Mouse (Mus musculus) left cerebral cortex, adult 2 months (tissue): ENCODE results near the gene Serp2. TPM values are rescaled to one million over a fixed set of nuclear protein-coding genes. Genes with fewer than 3 reads are reported as not detected.

Source experiments
- DNase-seq, 2 experiments: peaks; one replicate each; pipeline ENCODE4 v3.0.0; 2021 to 2022; ENCODE audit warnings: low spot score in 2 of 2, mixed read lengths in 1 of 2; ENCODE audit errors: extremely low spot score in 1 of 2
- H3K27ac ChIP-seq: fragments of 200-600 bp; 2 replicates; pipeline ENCODE4 v1.8.1; 2022
- H3K4me3 ChIP-seq: fragments of 200-600 bp; 2 replicates; pipeline ENCODE4 v1.8.1; 2022
- CTCF ChIP-seq: fragments of 200-600 bp; IDR thresholded peaks from 2 replicates; pipeline ENCODE4 v1.8.1; 2022; ENCODE audit warnings: antibody characterized with exemption, mild to moderate bottlenecking, moderate library complexity
- intact Hi-C: fragments of 180-260 bp; cut with DNase I; formaldehyde crosslinking; loops from one replicate; pipeline ENCODE4 v1.15.1; 2025
- long read RNA-seq, 2 experiments: library from polyadenylated mRNA; stranded (forward); transcript quantifications; one replicate each; pipeline ENCODE4 v2.0.0; 2021; ENCODE audit warnings: borderline mapping rate in 2 of 2
- total RNA-seq, 2 experiments: library from RNA; stranded (reverse); gene quantifications; 2 replicates each; pipeline ENCODE4 v1.2.3; 2021

The Serp2 gene
- total RNA-seq: 100 to 1,000 TPM; 178 to 186 TPM
- long read RNA-seq, experiment 1, transcript Serp2-204 (2 exons, 705 nt): minor isoform, 7 of 78 reads
- long read RNA-seq, experiment 1, transcript Serp2-201 (3 exons, 748 nt): major isoform, 56 of 78 reads
- long read RNA-seq, experiment 1, partial matches to known transcripts: 1 of 78 reads
- long read RNA-seq, experiment 1, other reads (novel, unspliced or antisense): 14 of 78 reads
- long read RNA-seq, experiment 2, transcript Serp2-204 (2 exons, 705 nt): minor isoform, 8 of 83 reads
- long read RNA-seq, experiment 2, transcript Serp2-201 (3 exons, 748 nt): major isoform, 60 of 83 reads
- long read RNA-seq, experiment 2, partial matches to known transcripts: 5 of 83 reads
- long read RNA-seq, experiment 2, other reads (novel, unspliced or antisense): 9 of 83 reads

- H3K4me3 ChIP-seq: peak within 1 kb of the TSS; percentile 91
- intact Hi-C loops: loop anchor here (5.0 kb wide), 4 partner anchors 40 to 320 kb away; no protein-coding TSS in a partner anchor
- peak within 1 kb of the TSS; percentile 98 for H3K27ac ChIP-seq
- no peak for DNase-seq
- no peak for TF ChIP-seq CTCF
Measured at GRCm38 (mm10) chr14:76556852-76557208, at the start of gene Serp2. TSS of gene Serp2 (minus strand) at chr14:76556889.

- Histone ChIP-seq H3K27ac (peak overlapping the region; percentile 28; the same call in 1 of the 2 replicates), H3K4me3 (no peak overlapping the region)
- intact Hi-C loops: no loop called here
- TF ChIP-seq CTCF: no peak
- DNase-seq: peak; percentile 12 to 24
Measured at GRCm38 (mm10) chr14:76605931-76606534, 49.3 kb upstream of the Serp2 start.

- no peak for TF ChIP-seq CTCF
- Histone ChIP-seq H3K4me3 (no peak overlapping the region), H3K27ac (no peak overlapping the region)
- intact Hi-C loops: no loop called here
- no peak for DNase-seq
Measured at GRCm38 (mm10) chr14:76604012-76604411, 47.3 kb upstream of the Serp2 start.

- no peak overlapping the region for H3K4me3 ChIP-seq
- TF ChIP-seq CTCF: no peak
- H3K27ac ChIP-seq: no peak overlapping the region
- intact Hi-C loops: no loop called here
- no peak for DNase-seq
Measured at GRCm38 (mm10) chr14:76601654-76602053, 45.0 kb upstream of the Serp2 start.

- Histone ChIP-seq H3K4me3 (no peak overlapping the region), H3K27ac (0 out of 2 replicates have a peak overlapping the region, but pooled peaks have one; percentile 4)
- no peak for DNase-seq
- intact Hi-C loops: no loop called here
- no peak for TF ChIP-seq CTCF
Measured at GRCm38 (mm10) chr14:76600391-76600790, 43.7 kb upstream of the Serp2 start.

- intact Hi-C loops: loop anchor here (5.0 kb wide), 2 partner anchors 42 to 58 kb away; partner anchors contain the start of gene Serp2
Measured at GRCm38 (mm10) chr14:76599706-76600105, 43.0 kb upstream of the Serp2 start.

GRCm38 (mm10) chr14:76598518-76599216 is 42.0 kb upstream of the Serp2 start:
- TF ChIP-seq CTCF: no peak
- Histone ChIP-seq H3K4me3 (peak overlapping the region; percentile 51), H3K27ac (peak overlapping the region; percentile 16)
- intact Hi-C loops: loop anchor here (5.0 kb wide), 2 partner anchors 41 to 59 kb away; partner anchors contain the start of gene Serp2
- peak; percentile 28 to 35 for DNase-seq

More at GRCm38 (mm10) chr14:76599706-76600105, 43.0 kb upstream of the Serp2 start:
- Histone ChIP-seq H3K27ac (no peak overlapping the region), H3K4me3 (no peak overlapping the region)
- no peak for DNase-seq
- TF ChIP-seq CTCF: no peak

GRCm38 (mm10) chr14:76597751-76598150 is 41.1 kb upstream of the Serp2 start:
- no peak for DNase-seq
- no peak for TF ChIP-seq CTCF
- intact Hi-C loops: loop anchor here (5.0 kb wide), 2 partner anchors 40 to 60 kb away; partner anchors contain the start of gene Serp2
- no peak overlapping the region for H3K4me3 ChIP-seq
- H3K27ac ChIP-seq: no peak overlapping the region

- intact Hi-C loops: loop anchor here (5.0 kb wide), 2 partner anchors 38 to 62 kb away; partner anchors contain the start of gene Serp2
- DNase-seq: no peak
- Histone ChIP-seq H3K4me3 (no peak overlapping the region), H3K27ac (peak overlapping the region; percentile 11; the same call in 1 of the 2 replicates)
- no peak for TF ChIP-seq CTCF
Measured at GRCm38 (mm10) chr14:76595048-76595859, 38.6 kb upstream of the Serp2 start.

- TF ChIP-seq CTCF: no peak
- no peak overlapping the region for H3K4me3 ChIP-seq
Measured at GRCm38 (mm10) chr14:76594351-76594885, 37.7 kb upstream of the Serp2 start.

More at GRCm38 (mm10) chr14:76594351-76594885, 37.7 kb upstream of the Serp2 start:
- intact Hi-C loops: no loop called here
- no peak overlapping the region for H3K27ac ChIP-seq
- no peak for DNase-seq
